Mouse (Mus musculus) cortical plate, adult 2 months (tissue): ENCODE results near the gene Oard1.

Experiments
- CTCF ChIP-seq: fragments of 200-500 bp; IDR thresholded peaks from 2 replicates; pipeline ENCODE4 v1.5.1; 2011; ENCODE audit warnings: mild to moderate bottlenecking, control low read depth, low read length; ENCODE audit not compliant: insufficient read depth; ENCODE audit errors: extremely low read depth
- POLR2A ChIP-seq: fragments of 200-500 bp; IDR thresholded peaks from 2 replicates; pipeline ENCODE4 v1.6.1; 2011; ENCODE audit warnings: mild to moderate bottlenecking, low read length, control low read depth; ENCODE audit not compliant: insufficient read depth; ENCODE audit errors: extremely low read depth

- TF ChIP-seq CTCF (no peak), POLR2A (no peak)
Measured at GRCm38 (mm10) chr17:48362966-48363365, 46.8 kb upstream of the Oard1 start.
